ENCODE assay signal across 32 mouse cellular contexts in genomic region chrX:57043869-57044268, GRCm38 (mm10). TPM values are rescaled to one million over a fixed set of nuclear protein-coding genes. Genes with fewer than 3 reads are reported as not detected.
DNase-seq lines count a peak whose midpoint lies in the region; ATAC-seq and TF ChIP-seq lines count a peak whose summit lies in the region.
"Had no signal": no experiment of that assay in that cellular context is flagged by ENCODE, and none has a peak within 500 bp of the region (broad histone marks: within the 10 kb centered on the region; RNA-seq: fewer than 3 reads in every experiment).

No protein-coding gene starts in this region.

- no peaks in the 10 kb centered on the region for H3K4me1 ChIP-seq in forebrain, postnatal 0 days (ENCODE audit: insufficient read depth)
- H3K4me1 ChIP-seq in forebrain, embryonic 15.5 days: no peaks in the 10 kb centered on the region
- no peaks in the 10 kb centered on the region for H3K4me1 ChIP-seq in CH12.LX (ENCODE audit: control insufficient read depth in 1 of 2, insufficient read depth in 2 of 2)
- no peaks in the 10 kb centered on the region for H3K4me1 ChIP-seq in stomach, postnatal 0 days (replicated peaks; ENCODE audit: control insufficient read depth, insufficient read depth)
- H3K4me1 ChIP-seq: forebrain, embryonic 10.5 days; hindbrain, embryonic 15.5 days; intestine, embryonic 15.5 days had no signal

- H3K4me3 ChIP-seq in forebrain, postnatal 0 days (ENCODE audit: low read depth, low read length): no peak overlapping the region
- no peak overlapping the region for H3K4me3 ChIP-seq in forebrain, embryonic 15.5 days
- H3K4me3 ChIP-seq in layer of hippocampus, adult 2 months: no peak overlapping the region
- H3K4me3 ChIP-seq in CH12.LX (replicated peaks in 1 of 3; ENCODE audit: low read depth in 2 of 3, low read length in 2 of 3, poor library complexity in 1 of 3): no peak overlapping the region
- H3K4me3 ChIP-seq in stomach, postnatal 0 days (ENCODE audit: low read depth, low read length): no peak overlapping the region
- H3K4me3 ChIP-seq: forebrain, embryonic 10.5 days; gastrocnemius, adult 2 months; hindbrain, embryonic 15.5 days; intestine, embryonic 15.5 days had no signal

- no peak for ATAC-seq in forebrain, postnatal 0 days
- no peak for ATAC-seq in forebrain, embryonic 15.5 days (replicated peaks)
- no peak for ATAC-seq in stomach, postnatal 0 days (ENCODE audit: low FRiP score, low TSS enrichment)
- ATAC-seq: forebrain, embryonic 16.5 days; intestine, embryonic 15.5 days had no signal

- H3K27me3 ChIP-seq in forebrain, postnatal 0 days (ENCODE audit: insufficient read depth, low read length): no peaks in the 10 kb centered on the region
- H3K27me3 ChIP-seq in forebrain, embryonic 15.5 days: no peaks in the 10 kb centered on the region
- no peaks in the 10 kb centered on the region for H3K27me3 ChIP-seq in CH12.LX (replicated peaks)
- no peaks in the 10 kb centered on the region for H3K27me3 ChIP-seq in stomach, postnatal 0 days (ENCODE audit: control insufficient read depth, insufficient read depth, low read length)
- H3K27me3 ChIP-seq: hindbrain, embryonic 15.5 days; intestine, embryonic 15.5 days had no signal

- TF ChIP-seq RAD21 in CH12.LX (IDR thresholded peaks at IDR 0.05; ENCODE audit: low read depth, low read length): peak; percentile 10

- TF ChIP-seq CTCF in forebrain, postnatal 0 days (IDR thresholded peaks at IDR 0.05; ENCODE audit: low read depth): peak; percentile 35
- peak; percentile 61 for TF ChIP-seq CTCF in layer of hippocampus, adult 2 months (conservative IDR thresholded peaks at IDR 0.05)
- no peak for TF ChIP-seq CTCF in CH12.LX (conservative IDR thresholded peaks at IDR 0.05 in 1 of 2, IDR thresholded peaks at IDR 0.05 in 1 of 2; ENCODE audit: low read depth in 2 of 2, low read length in 2 of 2)
- TF ChIP-seq CTCF in stomach, postnatal 0 days (IDR thresholded peaks at IDR 0.05; ENCODE audit: low read depth): 0 out of 2 replicates have a peak, but pooled peaks have one; percentile 12

- no peak overlapping the region for H3K4me2 ChIP-seq in forebrain, postnatal 0 days (ENCODE audit: low read depth)
- H3K4me2 ChIP-seq in forebrain, embryonic 15.5 days (replicated peaks): no peak overlapping the region
- H3K4me2 ChIP-seq in CH12.LX (ENCODE audit: insufficient read depth, low read depth, poor library complexity, severe bottlenecking): no peak overlapping the region
- H3K4me2 ChIP-seq in stomach, postnatal 0 days (replicated peaks; ENCODE audit: low read depth): no peak overlapping the region
- H3K4me2 ChIP-seq: heart, embryonic 11.5 days; hindbrain, embryonic 15.5 days; intestine, embryonic 15.5 days had no signal

- H3K9ac ChIP-seq in forebrain, postnatal 0 days: no peak overlapping the region
- H3K9ac ChIP-seq in forebrain, embryonic 15.5 days (replicated peaks): no peak overlapping the region
- H3K9ac ChIP-seq in CH12.LX (ENCODE audit: insufficient read depth, low read depth): no peak overlapping the region
- no peak overlapping the region for H3K9ac ChIP-seq in stomach, postnatal 0 days (ENCODE audit: low read length)
- H3K9ac ChIP-seq: hindbrain, embryonic 15.5 days; intestine, embryonic 15.5 days had no signal

- no peak for DNase-seq in forebrain, postnatal 0 days
- DNase-seq in layer of hippocampus, adult 2 months (ENCODE audit: low spot score in 2 of 2): no peak
- DNase-seq in layer of hippocampus, adult 18-20 months (ENCODE audit: low spot score in 2 of 2): no peak
- DNase-seq in CH12.LX (ENCODE audit: extremely low read depth): no peak
- no peak for DNase-seq in stomach, postnatal 0 days (ENCODE audit: low spot score)
- no peak for DNase-seq in left cerebral cortex, postnatal 14 days (ENCODE audit: low spot score in 2 of 2)
- DNase-seq: adrenal gland, adult 2 months; adrenal gland, postnatal 14 days; B cell, adult 2 months; cerebellum, adult 11-12 months; cerebellum, adult 8-10 months; cerebellum, postnatal 10 days; gastrocnemius, adult 2 months; gastrocnemius, postnatal 14 days; heart, adult 11 months had no signal

- no peaks in the 10 kb centered on the region for H3K79me2 ChIP-seq in CH12.LX (replicated peaks; ENCODE audit: control insufficient read depth, extremely low read depth, insufficient read depth, poor library complexity, severe bottlenecking)

- in situ Hi-C loops in CH12.LX (cut with MboI; ENCODE audit: low pct_ligation_motif_present, low pct_unique_long_range_greater_than_20kb, low sequenced_read_pairs): no loop called here

- H3K36me3 ChIP-seq in forebrain, postnatal 0 days (ENCODE audit: insufficient read depth): no peaks in the 10 kb centered on the region
- H3K36me3 ChIP-seq in forebrain, embryonic 15.5 days: no peaks in the 10 kb centered on the region
- no peaks in the 10 kb centered on the region for H3K36me3 ChIP-seq in CH12.LX (replicated peaks in 1 of 2; ENCODE audit: control insufficient read depth in 1 of 2, insufficient read depth in 1 of 2, low read length in 1 of 2)
- H3K36me3 ChIP-seq in stomach, postnatal 0 days (ENCODE audit: control insufficient read depth, insufficient read depth, low read length): no peaks in the 10 kb centered on the region
- H3K36me3 ChIP-seq: forebrain, embryonic 10.5 days; hindbrain, embryonic 15.5 days; intestine, embryonic 15.5 days had no signal

- 62% methylated on average over 6 of the region's 6 CpGs for WGBS in forebrain, postnatal 0 days
- WGBS in forebrain, embryonic 15.5 days: 70% methylated on average over 6 of the region's 6 CpGs
- 64% methylated on average over 6 of the region's 6 CpGs for WGBS in stomach, postnatal 0 days

- intact Hi-C loops in left cerebral cortex, postnatal 14 days (cut with DNase I): no loop called here

- TF ChIP-seq EP300 in CH12.LX (IDR thresholded peaks at IDR 0.05; ENCODE audit: low read length): no peak
- no peak for TF ChIP-seq EP300 in stomach, postnatal 0 days (optimal IDR thresholded peaks at IDR 0.05)

- dilution Hi-C loops in CH12.LX (cut with MboI; ENCODE audit: extremely low pct_ligation_motif_present, extremely low pct_unique_long_range_greater_than_20kb, low sequenced_read_pairs): no loop called here

- H3K27ac ChIP-seq in forebrain, postnatal 0 days (ENCODE audit: low read depth, low read length): no peak overlapping the region
- H3K27ac ChIP-seq in forebrain, embryonic 15.5 days (replicated peaks): no peak overlapping the region
- H3K27ac ChIP-seq in layer of hippocampus, adult 2 months: no peak overlapping the region
- H3K27ac ChIP-seq in CH12.LX (ENCODE audit: insufficient read depth, low read depth): no peak overlapping the region
- H3K27ac ChIP-seq in stomach, postnatal 0 days (replicated peaks): no peak overlapping the region
- H3K27ac ChIP-seq: forebrain, embryonic 10.5 days; gastrocnemius, adult 2 months; hindbrain, embryonic 15.5 days; intestine, embryonic 15.5 days had no signal

- TF ChIP-seq POLR2A in CH12.LX (IDR thresholded peaks at IDR 0.05; ENCODE audit: low read depth, low read length): no peak

- H3K9me3 ChIP-seq in forebrain, postnatal 0 days (ENCODE audit: low read length): no peaks in the 10 kb centered on the region
- H3K9me3 ChIP-seq in forebrain, embryonic 15.5 days: no peaks in the 10 kb centered on the region
- no peaks in the 10 kb centered on the region for H3K9me3 ChIP-seq in CH12.LX (replicated peaks; ENCODE audit: low read length)
- no peaks in the 10 kb centered on the region for H3K9me3 ChIP-seq in stomach, postnatal 0 days (ENCODE audit: control insufficient read depth, low read length)
- H3K9me3 ChIP-seq: forebrain, embryonic 10.5 days; hindbrain, embryonic 15.5 days; intestine, embryonic 15.5 days had no signal

TF ChIP-seq in CH12.LX, 34 proteins besides CTCF, POLR2A, EP300 and RAD21 (continues in another document):
- TF ChIP-seq CHD1 (IDR thresholded peaks at IDR 0.05; ENCODE audit: low read depth, low read length) (no peak), KAT2A (IDR thresholded peaks at IDR 0.05; ENCODE audit: insufficient replicate concordance, low read length) (no peak), NELFE (IDR thresholded peaks at IDR 0.05; ENCODE audit: low read depth, low read length) (no peak), ZC3H11A (IDR thresholded peaks at IDR 0.05; ENCODE audit: low read depth, low read length) (no peak), MAX (IDR thresholded peaks at IDR 0.05; ENCODE audit: low read length) (no peak)

RNA-seq across cellular contexts. Expression of gene Brs3, which starts 1.0 kb away (rescaled TPM):
- 0.85 and 0.90 TPM in 2 replicates for total RNA-seq in forebrain, postnatal 0 days (2014; rRNA removed)
- 0.80 and 1.1 TPM in 2 replicates for polyA plus RNA-seq in forebrain, postnatal 0 days (2015; fragmentation: Nextera tagmentation; extraction: Ambion mirVana)
- polyA plus RNA-seq in forebrain, embryonic 15.5 days (2015; fragmentation: Nextera tagmentation; extraction: Ambion mirVana): 0.36 and 0.65 TPM in 2 replicates
- not detected for total RNA-seq in layer of hippocampus, adult 2 months (2021)
- not detected for total RNA-seq in layer of hippocampus, adult 18-20 months (2021)
- total RNA-seq in CH12.LX (2012; rRNA removed): not detected in 2 replicates
- not detected in 2 replicates for total RNA-seq in CH12.LX (2014; rRNA removed)
- polyA plus RNA-seq in CH12.LX (2012; ENCODE audit: insufficient read length, low read depth): not detected in 2 replicates
- not detected in 2 replicates for polyA plus RNA-seq in stomach, postnatal 0 days (2015; fragmentation: Nextera tagmentation; extraction: Ambion mirVana)
- total RNA-seq in left cerebral cortex, postnatal 14 days (2021): under 1 TPM in 1 of 2 experiments, not detected in 1; 0.27 TPM
- total RNA-seq: adrenal gland, adult 2 months; adrenal gland, postnatal 14 days; adrenal gland, postnatal 4 days; gastrocnemius, adult 2 months; gastrocnemius, postnatal 14 days; gastrocnemius, postnatal 4 days; heart, adult 8-10 months; heart, postnatal 25 days; hematopoietic stem cell, adult 5-6 weeks; MEL had no signal
- polyA plus RNA-seq: adrenal gland, adult 2 months; embryonic facial prominence, embryonic 11.5 days; embryonic facial prominence, embryonic 14.5 days; forebrain, embryonic 10.5 days; frontal cortex, adult 2 months; heart, embryonic 11.5 days; heart, embryonic 14.5 days; heart, postnatal 0 days; intestine, embryonic 15.5 days had no signal

RNA-seq across cellular contexts. Expression of gene Htatsf1, which starts 9.5 kb away (rescaled TPM):
- 57.8 and 69.3 TPM in 2 replicates for total RNA-seq in forebrain, postnatal 0 days (2014; rRNA removed)
- 96.3 and 109 TPM in 2 replicates for polyA plus RNA-seq in forebrain, postnatal 0 days (2015; fragmentation: Nextera tagmentation; extraction: Ambion mirVana)
- polyA plus RNA-seq in forebrain, embryonic 15.5 days (2015; fragmentation: Nextera tagmentation; extraction: Ambion mirVana): 96.2 and 104 TPM in 2 replicates
- total RNA-seq in layer of hippocampus, adult 2 months (2021): 10 to 100 TPM; 63.1 to 63.2 TPM
- 10 to 100 TPM; 57.8 to 59.0 TPM for total RNA-seq in layer of hippocampus, adult 18-20 months (2021)
- total RNA-seq in CH12.LX (2012; rRNA removed) (22.4 and 25.8 TPM in 2 replicates), CH12.LX (2014; rRNA removed) (22.6 and 24.5 TPM in 2 replicates)
- 45.5 and 51.3 TPM in 2 replicates for polyA plus RNA-seq in CH12.LX (2012; ENCODE audit: insufficient read length, low read depth)
- polyA plus RNA-seq in stomach, postnatal 0 days (2015; fragmentation: Nextera tagmentation; extraction: Ambion mirVana): 37.2 and 38.3 TPM in 2 replicates
- total RNA-seq in left cerebral cortex, postnatal 14 days (2021): 10 to 100 TPM; 52.1 to 53.1 TPM

RNA-seq across cellular contexts. Expression of gene Vgll1, which starts 44.0 kb away (rescaled TPM):
- total RNA-seq in forebrain, postnatal 0 days (2014; rRNA removed): not detected in 2 replicates
- polyA plus RNA-seq in forebrain, postnatal 0 days (2015; fragmentation: Nextera tagmentation; extraction: Ambion mirVana): not detected in 2 replicates
- polyA plus RNA-seq in forebrain, embryonic 15.5 days (2015; fragmentation: Nextera tagmentation; extraction: Ambion mirVana): not detected in 2 replicates
- total RNA-seq in layer of hippocampus, adult 2 months (2021): not detected
- total RNA-seq in layer of hippocampus, adult 18-20 months (2021): not detected
- total RNA-seq in CH12.LX (2012; rRNA removed) (0.17 TPM in 1 of 2 replicates, not detected in the other), CH12.LX (2014; rRNA removed) (0.53 and 0.97 TPM in 2 replicates)
- not detected in 2 replicates for polyA plus RNA-seq in CH12.LX (2012; ENCODE audit: insufficient read length, low read depth)
- polyA plus RNA-seq in stomach, postnatal 0 days (2015; fragmentation: Nextera tagmentation; extraction: Ambion mirVana): not detected in 2 replicates
- total RNA-seq in left cerebral cortex, postnatal 14 days (2021): not detected
- total RNA-seq: adrenal gland, adult 2 months; adrenal gland, postnatal 14 days; adrenal gland, postnatal 4 days; gastrocnemius, adult 2 months; gastrocnemius, postnatal 14 days; gastrocnemius, postnatal 4 days; heart, adult 8-10 months; heart, postnatal 25 days; hematopoietic stem cell, adult 5-6 weeks; MEL had no signal
- polyA plus RNA-seq: adrenal gland, adult 2 months; forebrain, embryonic 16.5 days; frontal cortex, adult 2 months; heart, embryonic 14.5 days; heart, postnatal 0 days; hindbrain, embryonic 15.5 days; intestine, embryonic 15.5 days had no signal

Comparison
In these comparisons a context has a peak if more than half of its experiments do, and no peak if none do; other contexts are left out.
1. CTCF ChIP-seq: peak in forebrain, postnatal 0 days (single experiment), layer of hippocampus, adult 2 months (single experiment) and stomach, postnatal 0 days (single experiment); none in CH12.LX (0 of 2).